Mouse (Mus musculus) liver, adult 2 months (tissue): Measurements from ENCODE around the gene Tefm.

Source experiments
- CTCF ChIP-seq: fragments of 200-500 bp; IDR thresholded peaks from 2 replicates; pipeline ENCODE4 v1.5.1; 2011; ENCODE audit warnings: low read depth, low read length, control low read depth
- POLR2A ChIP-seq: fragments of 200-500 bp; IDR thresholded peaks from 2 replicates; pipeline ENCODE4 v1.6.1; 2011; ENCODE audit warnings: low read length, control low read depth; ENCODE audit not compliant: insufficient read depth; ENCODE audit errors: extremely low read depth

DNA sequence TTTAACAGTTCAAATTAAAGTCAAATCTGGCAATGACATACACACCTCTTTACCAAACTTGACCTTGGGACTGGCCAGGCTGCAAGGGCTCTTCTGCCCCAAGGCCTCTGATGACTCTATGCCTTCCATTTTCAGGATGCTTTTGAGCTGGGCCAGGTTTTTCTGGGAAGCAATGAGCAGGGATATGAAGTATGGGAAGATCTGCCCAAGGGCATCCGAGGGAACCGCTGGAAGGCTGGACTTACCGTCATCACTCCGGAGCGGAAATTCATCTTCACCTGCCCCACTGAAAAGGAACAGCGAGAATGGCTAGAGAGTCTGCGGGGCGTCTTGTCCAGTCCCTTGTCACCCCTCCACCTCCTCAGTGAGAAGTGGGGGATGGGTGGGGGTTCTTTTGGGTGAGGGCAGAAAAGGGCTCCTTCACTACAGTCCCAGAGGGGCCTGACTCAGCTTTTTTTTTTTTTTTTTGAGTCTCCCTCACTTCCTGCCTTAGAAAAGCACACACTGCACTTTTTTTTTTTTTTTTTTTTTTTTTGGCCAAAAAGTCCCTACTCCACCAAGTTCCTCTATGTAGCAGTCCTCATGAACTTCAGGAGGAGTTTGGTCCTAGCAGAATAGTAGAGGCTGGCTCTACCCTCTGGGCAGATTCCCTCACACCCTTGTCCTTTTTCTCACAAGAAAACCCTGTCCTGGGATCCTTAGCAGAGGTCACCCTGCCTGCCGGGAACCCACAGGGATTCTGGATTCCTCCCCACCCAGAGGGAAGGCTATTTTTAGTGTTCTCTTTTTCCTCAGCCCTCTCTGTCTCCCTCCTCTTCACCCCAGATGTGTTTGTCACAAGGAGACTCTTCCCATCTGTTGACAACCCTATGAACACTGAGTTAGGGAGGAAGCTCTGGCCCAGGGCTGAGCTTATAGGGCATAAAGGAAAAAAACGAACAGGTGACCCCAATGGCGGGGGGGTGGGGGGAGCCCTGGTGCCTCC, 35.2 kb upstream of the Tefm start:
- TF ChIP-seq CTCF (no peak), POLR2A (no peak)
